Mouse (Mus musculus) adrenal gland, postnatal 25 days (tissue): ENCODE results near the gene Csf3. TPM values are rescaled to one million over a fixed set of nuclear protein-coding genes. Genes with fewer than 3 reads are reported as not detected.
"Not testable (repeated sequence)": the region's sequence is repeated elsewhere in the genome, so short reads cannot be mapped to it uniquely, and the experiment has no call there.

Experiments
- DNase-seq: peaks from one replicate; pipeline ENCODE4 v3.0.0; 2021; ENCODE audit warnings: mixed read lengths
- total RNA-seq: library from RNA; stranded (reverse); gene quantifications from 2 replicates; pipeline ENCODE4 v1.2.3, GENCODE M21; 2021

The Csf3 gene
- total RNA-seq, 1 experiment from 2014 or later = not detected

DNA sequence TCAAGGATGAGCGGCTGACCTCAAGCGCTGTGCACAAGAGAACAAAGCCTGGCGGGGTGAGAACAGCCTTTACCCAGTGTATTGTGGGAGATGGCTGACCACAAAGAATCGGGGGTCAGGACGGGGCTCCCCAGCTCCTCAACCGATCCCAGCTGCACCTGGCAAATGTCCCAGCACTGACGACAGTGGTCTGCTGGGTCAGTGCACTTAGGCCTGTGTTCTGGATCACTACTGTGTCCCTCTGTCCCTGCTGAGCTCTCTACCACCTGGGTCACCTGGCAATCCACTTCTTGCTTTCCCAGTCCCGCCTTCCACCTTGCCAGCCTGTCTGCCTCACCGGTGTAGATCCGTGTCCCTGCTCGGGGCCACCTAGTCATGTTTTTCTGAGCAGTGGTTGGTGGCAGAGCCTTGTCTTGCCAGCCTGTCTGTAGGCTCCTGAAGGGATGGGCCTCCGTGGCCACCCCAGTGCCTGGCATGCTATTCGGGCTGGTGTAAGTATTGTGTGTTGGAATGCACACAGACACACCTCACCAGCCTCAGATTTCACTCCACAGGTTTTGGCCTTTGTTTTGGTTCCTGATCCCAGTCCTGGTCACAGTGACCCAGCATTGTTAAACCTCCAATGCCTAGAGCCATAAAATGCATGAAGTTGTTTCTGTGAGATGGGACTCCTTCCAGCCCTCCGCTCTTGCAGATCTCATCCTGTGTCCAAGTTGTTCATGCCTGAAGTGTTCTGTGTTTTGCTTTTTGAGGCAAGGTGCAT is 4.4 kb upstream of the Csf3 start:
- DNase-seq = no peak

GRCm38 (mm10) chr11:98697225-98697624 is 3.8 kb upstream of the Csf3 start:
- DNase-seq = no peak

- DNase-seq = no peak
Observed at GRCm38 (mm10) chr11:98698849-98699640, 2.0 kb upstream of the Csf3 start.

DNA sequence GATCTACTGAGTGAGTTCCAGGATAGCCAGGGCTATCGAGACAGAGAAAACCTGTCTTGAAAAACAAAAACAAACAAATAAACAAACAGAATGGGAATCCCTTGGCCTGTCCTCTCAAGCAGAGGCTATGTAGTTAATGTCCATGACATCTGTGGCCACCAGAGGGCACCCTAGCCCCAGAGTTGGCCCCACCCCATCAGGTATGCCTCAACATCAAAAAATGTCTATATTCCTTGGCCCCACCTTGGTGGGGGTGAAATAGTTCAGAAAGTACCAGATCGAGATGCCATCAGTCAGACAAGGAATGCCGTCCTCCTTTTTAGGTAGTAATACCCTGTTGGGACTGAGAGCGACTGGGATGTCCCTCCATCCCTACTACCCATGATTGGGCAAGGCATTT is 1.2 kb upstream of the Csf3 start:
- peak; percentile 80 for DNase-seq

GRCm38 (mm10) chr11:98702323-98702722 is 1.3 kb downstream of the Csf3 start:
- DNase-seq = no peak

GRCm38 (mm10) chr11:98705021-98705420 is 4.0 kb downstream of the Csf3 start:
- DNase-seq = no peak

DNA sequence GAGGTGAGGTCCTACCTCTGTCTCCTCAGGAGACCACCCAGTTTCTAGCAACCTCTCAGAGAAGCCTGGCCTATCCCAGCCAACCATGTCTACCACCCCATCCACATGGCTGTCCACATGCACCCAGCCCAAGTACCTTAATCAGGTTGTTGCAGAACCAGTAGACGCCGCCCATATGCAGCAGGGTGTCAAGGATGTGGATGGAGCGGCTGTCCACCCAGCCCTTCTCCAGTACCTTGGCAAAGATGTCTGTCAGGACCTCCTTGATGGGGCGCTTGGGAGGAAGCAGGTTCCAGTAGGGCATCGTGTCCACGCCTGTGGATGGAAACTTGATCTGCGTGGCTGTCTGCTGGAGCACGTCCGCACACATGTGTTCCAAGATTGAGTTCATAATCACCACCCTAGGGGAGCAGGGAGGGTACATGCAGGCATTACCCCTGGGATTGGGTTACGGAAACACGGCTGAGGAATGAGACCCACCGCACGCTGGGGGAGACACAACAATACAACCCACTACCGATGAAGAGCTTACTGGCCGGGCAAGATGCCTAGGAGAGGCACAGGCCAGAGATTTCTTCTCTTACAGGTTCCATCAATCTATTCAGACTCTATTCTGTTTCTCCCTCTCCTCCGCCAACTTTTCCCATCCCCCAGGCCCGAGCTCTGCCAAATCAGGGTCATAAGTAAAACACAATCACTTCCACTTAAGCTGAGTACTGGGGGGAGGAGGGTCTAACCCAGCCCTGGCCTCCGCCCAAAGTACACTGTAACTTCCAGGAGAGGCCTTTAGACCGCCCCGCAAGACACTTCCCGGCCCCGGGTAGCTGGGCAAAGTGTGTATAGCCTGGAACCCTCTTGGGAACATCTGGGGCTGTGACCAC is 6.6 kb downstream of the Csf3 start:
- DNase-seq = no peak

- DNase-seq = no peak
Observed at GRCm38 (mm10) chr11:98708282-98708956, 7.4 kb downstream of the Csf3 start.

DNA sequence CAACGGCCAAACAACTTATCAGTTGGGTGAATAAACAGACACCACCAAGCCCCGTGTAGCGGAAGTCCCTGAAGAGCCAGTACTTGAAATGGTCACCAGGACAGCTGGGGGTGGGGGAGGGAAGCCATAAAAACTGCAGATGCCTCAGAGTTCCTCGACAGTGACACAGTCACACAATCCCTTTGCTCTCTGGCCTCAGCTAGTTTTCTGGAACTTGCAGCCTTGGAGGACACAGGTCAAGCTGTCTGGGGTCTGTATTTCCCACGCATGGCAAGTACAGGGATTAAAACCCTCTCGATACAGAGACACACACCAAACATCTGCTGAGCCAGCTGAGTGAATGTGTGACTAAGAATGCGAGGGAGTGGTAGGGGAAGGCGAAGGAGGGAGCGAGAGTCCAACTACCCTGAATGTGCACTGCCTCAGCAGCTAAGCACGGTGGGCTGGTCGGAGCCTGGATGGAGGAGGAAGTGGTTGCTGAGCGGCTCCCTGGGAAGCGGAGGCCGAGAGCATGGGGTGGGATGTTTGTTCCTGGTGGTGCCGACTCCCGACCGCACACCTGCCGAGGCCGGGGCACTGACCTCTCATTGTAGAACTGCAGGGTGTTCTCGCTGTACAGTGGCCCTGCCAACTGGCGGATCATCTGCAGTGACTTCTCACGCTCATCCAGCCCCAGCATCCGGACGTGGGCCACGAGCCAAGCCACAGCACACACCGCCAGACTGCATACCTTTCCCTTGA is 8.1 kb downstream of the Csf3 start:
- no peak for DNase-seq

DNA sequence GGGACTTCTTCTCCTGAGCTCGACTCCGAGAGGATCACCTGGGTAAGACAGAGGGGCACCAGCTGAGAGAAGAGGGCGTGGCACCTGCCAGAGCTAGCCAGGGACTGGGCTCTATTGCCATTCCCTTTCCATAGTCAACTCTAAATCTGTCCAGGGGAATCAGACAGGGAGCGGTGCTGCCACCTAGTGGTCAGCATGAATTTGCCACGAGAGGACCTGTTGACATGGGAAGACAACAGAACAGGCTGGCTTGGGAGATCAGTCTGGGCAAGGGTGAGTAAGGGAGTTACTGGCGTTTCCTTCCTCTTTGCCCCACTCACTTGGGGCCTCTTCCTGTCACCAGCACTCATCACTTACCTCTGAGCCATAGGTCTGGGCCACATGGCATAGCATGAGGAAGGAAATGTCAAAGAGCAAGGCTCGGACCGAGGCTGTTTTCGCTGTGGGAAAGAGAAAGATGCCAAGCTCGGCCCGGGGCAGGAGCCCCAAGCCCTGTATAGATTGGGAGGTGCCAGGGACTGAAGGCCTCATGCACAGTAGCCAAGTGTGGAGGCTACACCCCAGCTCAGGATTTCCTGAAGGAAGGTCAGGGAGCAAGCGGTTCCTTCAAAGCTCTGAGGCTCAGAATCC is 9.5 kb downstream of the Csf3 start:
- peak; percentile 82 for DNase-seq

DNA sequence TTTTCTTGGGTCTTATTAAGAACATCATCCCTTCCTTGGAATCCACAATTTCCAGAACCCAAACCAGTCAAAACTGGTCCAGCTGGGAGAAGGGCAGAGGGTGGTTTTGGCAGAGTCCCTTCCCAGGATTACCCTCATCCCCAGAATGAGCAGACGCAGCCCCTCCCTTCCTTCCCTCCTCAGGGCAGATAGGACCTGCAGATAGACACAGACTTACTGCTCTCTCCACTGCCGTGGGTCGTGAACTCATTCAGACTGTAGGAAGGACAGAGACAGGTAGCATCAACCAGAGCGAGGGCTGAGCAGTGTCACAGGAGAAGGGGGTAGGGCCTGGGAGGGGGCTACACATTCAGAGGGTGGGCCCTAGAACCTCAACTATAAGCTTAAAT is 10.0 kb downstream of the Csf3 start:
- DNase-seq = no peak

GRCm38 (mm10) chr11:98712009-98712408 is 10.9 kb downstream of the Csf3 start:
- not testable (repeated sequence) for DNase-seq

- no peak for DNase-seq
Observed at GRCm38 (mm10) chr11:98713703-98714102, 12.6 kb downstream of the Csf3 start.

DNA sequence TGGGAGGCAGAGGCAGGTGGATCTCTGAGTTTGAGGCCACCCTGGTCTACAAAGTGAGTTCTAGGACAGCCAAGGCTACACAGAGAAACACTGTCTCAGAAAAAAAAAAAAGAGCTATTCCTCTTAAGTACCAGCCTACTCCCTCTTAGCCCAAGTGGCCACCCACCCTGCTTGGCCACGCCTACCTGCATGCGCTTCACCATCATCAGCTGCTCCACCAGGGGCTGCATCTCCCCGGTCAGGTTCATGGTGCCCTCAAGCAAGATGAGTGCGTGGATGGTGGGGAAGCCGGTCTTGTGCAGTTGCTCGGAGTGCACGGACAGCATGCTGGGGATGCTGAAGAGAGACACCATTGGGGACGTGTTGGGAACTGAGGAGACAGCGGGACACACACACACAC is 14.9 kb downstream of the Csf3 start:
- no peak for DNase-seq

- peak; percentile 75 for DNase-seq
Observed at GRCm38 (mm10) chr11:98717904-98718303, 16.8 kb downstream of the Csf3 start.

DNA sequence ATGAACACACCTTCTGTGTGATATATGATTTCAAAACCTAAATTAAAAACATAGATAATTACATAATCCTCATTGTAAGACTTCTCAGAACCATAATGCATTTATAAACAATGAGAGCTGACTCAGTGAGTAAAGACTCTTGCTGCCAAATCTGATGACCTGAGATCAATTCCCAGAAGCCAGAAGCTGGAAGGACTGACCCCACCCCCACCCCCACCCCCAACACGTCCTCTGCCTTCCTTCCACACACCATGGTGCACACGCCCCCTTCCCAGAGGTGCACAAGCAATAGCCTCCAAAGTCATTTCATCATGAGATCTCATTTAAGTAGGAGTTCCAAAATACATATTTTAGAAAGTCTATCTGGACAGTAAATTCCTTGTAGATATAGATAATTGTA is 19.7 kb downstream of the Csf3 start:
- no peak for DNase-seq

GRCm38 (mm10) chr11:98721458-98722226 is 20.6 kb downstream of the Csf3 start:
- DNase-seq = no peak

DNA sequence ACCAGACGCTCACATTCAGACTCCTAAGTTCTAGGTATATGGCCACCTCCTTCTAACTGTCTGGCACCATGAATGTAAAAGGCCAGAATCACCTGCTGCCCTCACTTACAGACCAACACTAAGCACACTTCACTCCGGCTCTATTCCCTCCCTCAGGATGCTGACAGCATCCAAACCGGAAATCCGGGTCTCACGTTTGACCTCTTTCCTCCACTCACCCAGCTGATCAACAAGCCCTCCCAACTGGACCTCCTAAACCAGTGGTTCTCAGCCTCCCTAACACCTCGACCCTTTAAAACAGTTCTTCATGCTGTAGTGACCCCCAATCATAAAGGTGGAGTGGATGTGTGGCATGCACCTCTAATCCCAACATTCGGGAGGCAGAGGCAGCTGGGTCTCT is 22.0 kb downstream of the Csf3 start:
- DNase-seq = no peak

- no peak for DNase-seq
Observed at GRCm38 (mm10) chr11:98725926-98726506, 25.0 kb downstream of the Csf3 start.

- peak; percentile 73 for DNase-seq
Observed at GRCm38 (mm10) chr11:98729119-98729588, 28.1 kb downstream of the Csf3 start, which contains the start of gene Med24. Gene Med24 (minus strand): TSS chr11:98729435.
